Mouse (Mus musculus) heart, embryonic 13.5 days (tissue): Measurements from ENCODE around the gene Fgfr1op2. TPM values are rescaled to one million over a fixed set of nuclear protein-coding genes. Genes with fewer than 3 reads are reported as not detected.

Source experiments
- ATAC-seq: fragments of 200-750 bp; cut with Nextera tagmentation; 2 replicates; pipeline ENCODE4 v1.8.0; 2017; ENCODE audit warnings: moderate TSS enrichment; ENCODE audit not compliant: insufficient number of reproducible peaks, low FRiP score, low TSS enrichment; ENCODE audit errors: extremely low read depth
- H3K27ac ChIP-seq: fragments of 300-500 bp; sonication (generic); replicated peaks from 2 replicates; pipeline ENCODE4 v1.5.1; 2015; ENCODE audit warnings: moderate library complexity, mild to moderate bottlenecking, inconsistent platforms
- H3K27me3 ChIP-seq: fragments of 300-500 bp; sonication (generic); replicated peaks from 2 replicates; pipeline ENCODE4 v1.6.1; 2015; ENCODE audit warnings: mild to moderate bottlenecking, inconsistent platforms
- H3K36me3 ChIP-seq: fragments of 300-500 bp; sonication (generic); 2 replicates; pipeline ENCODE4 v1.6.1; 2015; ENCODE audit warnings: mild to moderate bottlenecking, inconsistent platforms
- H3K4me1 ChIP-seq: fragments of 300-500 bp; sonication (generic); 2 replicates; pipeline ENCODE4 v1.6.1; 2015; ENCODE audit warnings: inconsistent platforms
- H3K4me2 ChIP-seq: fragments of 300-500 bp; sonication (generic); 2 replicates; pipeline ENCODE4 v1.6.1; 2015; ENCODE audit warnings: inconsistent platforms, mild to moderate bottlenecking, moderate library complexity
- H3K4me3 ChIP-seq: fragments of 300-500 bp; sonication (generic); 2 replicates; pipeline ENCODE4 v1.5.1; 2015; ENCODE audit warnings: moderate library complexity, mild to moderate bottlenecking, inconsistent platforms
- H3K9ac ChIP-seq: fragments of 300-500 bp; sonication (generic); 2 replicates; pipeline ENCODE4 v1.6.1; 2015; ENCODE audit warnings: inconsistent platforms, mild to moderate bottlenecking, moderate library complexity
- H3K9me3 ChIP-seq: fragments of 300-500 bp; sonication (generic); 2 replicates; pipeline ENCODE4 v1.6.1; 2016; ENCODE audit warnings: inconsistent platforms
- WGBS: fragments of 180-500 bp; shearing (Covaris S2); methylation state at CpG from one replicate; pipeline ENCODE4 v1.1.7; 2015; ENCODE audit warnings: mixed read lengths; 5-methylcytosine and 5-hydroxymethylcytosine counted together
- polyA plus RNA-seq: library from polyadenylated mRNA; unstranded; fragments of >200 nt; fragmentation: Nextera tagmentation; extraction: Ambion mirVana; gene quantifications from 2 replicates; pipeline ENCODE4 v1.2.1, GENCODE M21; 2015

Gene Fgfr1op2
- polyA plus RNA-seq, 1 experiment from 2014 or later = 79.8 TPM

GRCm38 (mm10) chr6:146603651-146604050, 26.6 kb downstream of the Fgfr1op2 start:
- Histone ChIP-seq H3K9ac (no peak overlapping the region), H3K4me3 (no peak overlapping the region), H3K27me3 (no peaks in the 10 kb centered on the region), H3K9me3 (no peaks in the 10 kb centered on the region), H3K4me1 (no peaks in the 10 kb centered on the region), H3K4me2 (no peak overlapping the region), H3K36me3 (peaks cover 96% of the 10 kb centered on the region), H3K27ac (no peak overlapping the region)
- WGBS = 81% methylated on average over 10 of the region's 10 CpGs
- no peak for ATAC-seq

- Histone ChIP-seq H3K36me3 (peaks cover 96% of the 10 kb centered on the region), H3K4me1 (no peaks in the 10 kb centered on the region), H3K4me3 (no peak overlapping the region), H3K9ac (no peak overlapping the region), H3K4me2 (no peak overlapping the region), H3K27me3 (no peaks in the 10 kb centered on the region), H3K9me3 (no peaks in the 10 kb centered on the region), H3K27ac (no peak overlapping the region)
- WGBS = 83% methylated on average over 6 of the region's 6 CpGs
- ATAC-seq = no peak
Measured at GRCm38 (mm10) chr6:146611385-146611784, 34.4 kb downstream of the Fgfr1op2 start.

DNA sequence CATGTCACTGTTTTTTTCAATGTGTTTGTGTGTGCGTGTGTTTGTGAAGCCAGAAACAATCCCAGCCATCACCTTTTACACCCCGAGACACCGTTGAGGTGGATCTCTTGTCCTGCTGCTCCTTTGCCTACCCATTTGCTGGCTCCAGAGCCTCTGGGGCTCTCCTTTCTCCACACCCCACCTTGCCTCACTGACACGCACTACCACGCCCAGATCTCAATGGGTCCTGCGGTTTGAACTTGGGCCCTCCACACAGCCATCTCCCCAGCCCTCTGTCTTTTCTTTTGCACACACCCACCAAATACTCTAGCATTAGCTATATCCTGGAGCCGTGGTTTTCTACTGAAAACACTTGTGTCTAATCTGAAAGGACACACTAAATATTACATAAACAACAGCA, 34.9 kb downstream of the Fgfr1op2 start:
- H3K36me3 ChIP-seq = peaks cover 96% of the 10 kb centered on the region
- 89% methylated on average over 7 of the region's 7 CpGs for WGBS

DNA sequence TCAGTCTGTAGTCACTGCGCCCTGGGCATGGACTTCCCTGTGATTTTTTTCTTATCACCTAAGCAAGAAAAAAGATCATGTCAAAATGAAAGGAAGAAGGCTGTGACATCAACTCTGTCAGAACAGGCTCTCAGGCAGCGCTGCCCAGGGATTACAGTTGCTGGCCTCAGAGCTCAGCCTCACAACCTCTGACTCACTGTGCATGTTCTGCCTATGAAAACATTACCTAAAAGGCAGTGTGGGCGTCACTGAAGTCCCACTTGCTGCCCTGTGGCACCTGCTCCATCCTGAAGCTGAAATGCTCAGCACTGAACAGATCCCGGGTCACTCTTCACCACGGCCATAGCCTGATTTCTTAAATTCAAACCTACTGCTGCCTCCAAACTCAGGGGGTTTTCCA, 35.7 kb downstream of the Fgfr1op2 start:
- WGBS = 89% methylated on average over 5 of the region's 5 CpGs
- H3K27ac ChIP-seq = no peak overlapping the region
- no peak overlapping the region for H3K4me2 ChIP-seq
- ATAC-seq = no peak
- H3K4me1 ChIP-seq = no peaks in the 10 kb centered on the region
- no peak overlapping the region for H3K9ac ChIP-seq
- H3K36me3 ChIP-seq = peaks cover 96% of the 10 kb centered on the region
- H3K27me3 ChIP-seq = no peaks in the 10 kb centered on the region
- no peak overlapping the region for H3K4me3 ChIP-seq
- H3K9me3 ChIP-seq = no peaks in the 10 kb centered on the region

More for the DNA sequence above, 34.9 kb downstream of the Fgfr1op2 start:
- Histone ChIP-seq H3K9ac (no peak overlapping the region), H3K4me1 (no peaks in the 10 kb centered on the region), H3K9me3 (no peaks in the 10 kb centered on the region), H3K4me2 (no peak overlapping the region), H3K27ac (no peak overlapping the region), H3K4me3 (no peak overlapping the region), H3K27me3 (no peaks in the 10 kb centered on the region)
- no peak for ATAC-seq

GRCm38 (mm10) chr6:146613907-146614306, 36.9 kb downstream of the Fgfr1op2 start:
- H3K4me2 ChIP-seq = no peak overlapping the region
- no peaks in the 10 kb centered on the region for H3K9me3 ChIP-seq
- H3K4me1 ChIP-seq = no peaks in the 10 kb centered on the region
- H3K27me3 ChIP-seq = no peaks in the 10 kb centered on the region
- H3K4me3 ChIP-seq = no peak overlapping the region
- WGBS = 87% methylated on average over 5 of the region's 5 CpGs
- peaks cover 96% of the 10 kb centered on the region for H3K36me3 ChIP-seq
- no peak overlapping the region for H3K9ac ChIP-seq
- no peak overlapping the region for H3K27ac ChIP-seq
- ATAC-seq = no peak

DNA sequence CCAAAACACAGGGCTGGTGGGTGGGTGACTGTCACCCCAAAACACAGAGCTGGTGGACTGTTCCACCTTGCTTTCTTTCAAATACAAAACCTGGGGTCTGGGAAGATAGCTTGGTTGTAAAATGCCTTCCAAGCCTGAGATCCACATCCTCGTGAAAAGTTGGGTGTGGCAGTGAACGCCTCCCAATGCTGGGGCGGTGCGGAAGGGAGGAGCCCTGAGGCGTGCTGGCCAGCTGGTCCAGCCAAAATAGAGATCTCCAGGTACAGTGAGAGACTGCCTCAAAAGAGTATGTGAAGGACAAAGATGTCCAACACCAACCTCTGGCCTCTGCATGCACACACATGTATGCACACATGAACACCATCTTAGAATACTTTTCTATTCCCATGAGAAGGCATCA, 37.5 kb downstream of the Fgfr1op2 start:
- Histone ChIP-seq H3K36me3 (peaks cover 95% of the 10 kb centered on the region), H3K4me3 (no peak overlapping the region), H3K27me3 (no peaks in the 10 kb centered on the region), H3K27ac (no peak overlapping the region), H3K4me2 (no peak overlapping the region), H3K9me3 (no peaks in the 10 kb centered on the region), H3K4me1 (no peaks in the 10 kb centered on the region), H3K9ac (no peak overlapping the region)
- WGBS = 85% methylated on average over 5 of the region's 5 CpGs
- no peak for ATAC-seq

DNA sequence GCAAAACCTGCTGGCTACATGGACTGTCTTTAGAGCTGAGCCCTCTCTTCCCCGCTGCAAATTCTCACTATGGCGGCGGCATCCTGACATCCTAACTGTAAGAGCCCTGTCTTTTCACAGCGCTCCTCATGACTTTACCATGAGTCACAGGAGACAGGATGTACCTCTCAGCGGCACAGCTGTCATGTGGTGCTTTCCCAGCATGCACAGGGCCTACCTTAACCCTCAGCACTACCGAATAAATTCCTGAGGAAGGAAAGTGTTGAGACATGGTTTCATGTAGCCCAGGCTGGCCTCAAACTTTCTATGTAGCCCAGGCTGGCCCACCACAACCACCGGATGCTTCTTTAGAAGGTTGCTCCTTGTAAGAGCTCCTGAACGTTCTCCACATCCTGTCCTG, 38.9 kb downstream of the Fgfr1op2 start:
- Histone ChIP-seq H3K27me3 (no peaks in the 10 kb centered on the region), H3K4me1 (no peaks in the 10 kb centered on the region), H3K9me3 (no peaks in the 10 kb centered on the region), H3K4me2 (no peak overlapping the region), H3K4me3 (no peak overlapping the region), H3K9ac (no peak overlapping the region), H3K36me3 (peaks cover 96% of the 10 kb centered on the region), H3K27ac (no peak overlapping the region)
- no peak for ATAC-seq
- WGBS = 89% methylated on average over 8 of the region's 8 CpGs

GRCm38 (mm10) chr6:146616670-146617069, 39.7 kb downstream of the Fgfr1op2 start:
- H3K9ac ChIP-seq = no peak overlapping the region
- H3K4me3 ChIP-seq = no peak overlapping the region
- H3K27ac ChIP-seq = no peak overlapping the region
- no peaks in the 10 kb centered on the region for H3K9me3 ChIP-seq
- WGBS = 81% methylated on average over 2 of the region's 2 CpGs
- no peak for ATAC-seq
- no peaks in the 10 kb centered on the region for H3K27me3 ChIP-seq
- H3K4me1 ChIP-seq = peaks cover under 1% of the 10 kb centered on the region
- no peak overlapping the region for H3K4me2 ChIP-seq
- H3K36me3 ChIP-seq = peaks cover 97% of the 10 kb centered on the region

GRCm38 (mm10) chr6:146628123-146628522, 51.1 kb downstream of the Fgfr1op2 start:
- Histone ChIP-seq H3K36me3 (peaks cover 23% of the 10 kb centered on the region), H3K4me3 (no peak overlapping the region), H3K4me1 (peaks cover 34% of the 10 kb centered on the region), H3K27me3 (no peaks in the 10 kb centered on the region), H3K9ac (no peak overlapping the region), H3K4me2 (no peak overlapping the region), H3K9me3 (no peaks in the 10 kb centered on the region), H3K27ac (no peak overlapping the region)
- WGBS = 85% methylated on average over 3 of the region's 3 CpGs
- no peak for ATAC-seq

GRCm38 (mm10) chr6:146629781-146630756, 53.1 kb downstream of the Fgfr1op2 start:
- H3K4me2 ChIP-seq = no peak overlapping the region
- no peak for ATAC-seq
- no peaks in the 10 kb centered on the region for H3K27me3 ChIP-seq
- H3K4me1 ChIP-seq = peaks cover 40% of the 10 kb centered on the region
- WGBS = 49% methylated on average over 9 of the region's 9 CpGs
- H3K9ac ChIP-seq = 0 out of 2 replicates have a peak overlapping the region, but pooled peaks have one; percentile 8
- no peak overlapping the region for H3K4me3 ChIP-seq
- H3K27ac ChIP-seq = no peak overlapping the region
- no peaks in the 10 kb centered on the region for H3K9me3 ChIP-seq
- peaks cover 4% of the 10 kb centered on the region for H3K36me3 ChIP-seq

GRCm38 (mm10) chr6:146630961-146631360, 54.0 kb downstream of the Fgfr1op2 start:
- Histone ChIP-seq H3K27ac (no peak overlapping the region), H3K27me3 (no peaks in the 10 kb centered on the region), H3K9ac (no peak overlapping the region), H3K4me3 (no peak overlapping the region), H3K36me3 (no peaks in the 10 kb centered on the region), H3K4me1 (peaks cover 40% of the 10 kb centered on the region), H3K4me2 (no peak overlapping the region), H3K9me3 (no peaks in the 10 kb centered on the region)
- WGBS = 83% methylated on average over 4 of the region's 4 CpGs
- no peak for ATAC-seq

DNA sequence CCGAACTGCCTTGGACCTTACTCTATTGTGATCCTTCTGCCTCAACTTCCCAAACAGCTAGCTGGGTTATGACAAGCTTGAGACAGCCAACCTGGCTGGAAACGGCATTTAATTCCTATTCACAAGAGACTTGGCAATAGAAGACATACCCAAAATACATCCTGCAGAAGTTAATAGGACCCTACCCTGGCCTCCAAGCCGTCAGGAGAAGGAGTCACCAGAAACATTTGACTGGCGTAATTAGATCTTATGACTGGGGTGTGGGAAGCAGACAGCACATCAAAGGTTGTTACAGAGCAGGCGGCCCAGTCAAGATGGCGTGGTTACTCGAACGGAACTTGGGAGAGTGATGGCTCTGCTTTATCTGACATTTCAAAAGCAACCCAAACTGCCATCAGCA, 54.8 kb downstream of the Fgfr1op2 start:
- ATAC-seq = no peak
- Histone ChIP-seq H3K27ac (no peak overlapping the region), H3K4me3 (no peak overlapping the region), H3K4me1 (peaks cover 40% of the 10 kb centered on the region), H3K9ac (no peak overlapping the region), H3K27me3 (no peaks in the 10 kb centered on the region), H3K4me2 (peak overlapping the region; percentile 74), H3K9me3 (no peaks in the 10 kb centered on the region), H3K36me3 (no peaks in the 10 kb centered on the region)
- WGBS = 65% methylated on average over 8 of the region's 8 CpGs
